Comparison of ENCODE assay signal across 20 mouse cellular contexts in the genomic region with DNA sequence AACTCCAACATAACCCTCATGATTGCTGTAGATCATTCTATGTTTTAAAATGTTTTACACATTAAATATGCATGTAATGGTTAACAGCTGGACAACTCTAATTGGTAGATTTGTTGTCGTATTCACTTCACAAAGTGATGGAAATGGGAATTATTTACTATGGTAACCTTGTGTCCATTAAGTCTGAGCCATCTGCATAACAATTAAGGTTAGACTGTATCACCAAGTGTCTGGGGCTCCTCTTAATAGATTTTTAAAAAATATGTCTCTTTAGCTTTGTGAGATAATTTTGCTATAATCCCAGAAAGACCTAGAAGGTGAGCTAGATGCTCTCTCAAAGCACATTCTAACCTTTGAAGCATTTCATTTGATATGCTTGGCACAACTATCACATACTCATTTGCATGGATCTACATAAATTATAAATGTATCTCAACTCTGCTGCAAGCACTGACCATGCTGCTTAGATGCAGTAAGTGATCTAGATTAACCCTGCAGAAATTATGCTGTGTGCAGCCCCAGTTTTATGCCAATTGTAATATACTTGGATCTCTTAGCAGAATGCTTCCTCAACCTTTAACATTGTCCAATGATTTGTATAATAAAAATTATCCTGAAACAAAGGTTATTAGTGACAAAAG.
DNase-seq lines count a peak whose midpoint lies in the region; ATAC-seq and TF ChIP-seq lines count a peak whose summit lies in the region.
"Had no signal": no experiment of that assay in that cellular context is flagged by ENCODE, and none has a peak within 500 bp of the region (broad histone marks: within the 10 kb centered on the region; RNA-seq: fewer than 3 reads in every experiment).

No protein-coding gene starts in this region.

- no peak for ATAC-seq in hindbrain, postnatal 0 days
- no peak for ATAC-seq in hindbrain, embryonic 16.5 days
- peak; percentile 83 for ATAC-seq in midbrain, embryonic 13.5 days
- 0 out of 2 replicates have a peak, but pooled peaks have one; percentile 36 for ATAC-seq in midbrain, embryonic 16.5 days
- ATAC-seq: activated CD4-positive, CD25-positive, alpha-beta regulatory T cell, adult 4 months; CD4-positive, CD25-positive, alpha-beta regulatory T cell, adult 4 months; forebrain, embryonic 13.5 days; forebrain, embryonic 16.5 days had no signal

- H3K4me3 ChIP-seq in hindbrain, postnatal 0 days (ENCODE audit: low read length) = no peak overlapping the region
- no peak overlapping the region for H3K4me3 ChIP-seq in hindbrain, embryonic 16.5 days (ENCODE audit: low read length)
- H3K4me3 ChIP-seq in midbrain, embryonic 13.5 days (replicated peaks) = no peak overlapping the region
- H3K4me3 ChIP-seq in midbrain, embryonic 16.5 days (ENCODE audit: low read depth, low read length) = no peak overlapping the region
- H3K4me3 ChIP-seq: forebrain, embryonic 10.5 days; forebrain, embryonic 13.5 days had no signal

- H3K9ac ChIP-seq in hindbrain, postnatal 0 days (replicated peaks; ENCODE audit: low read length) = no peak overlapping the region
- no peak overlapping the region for H3K9ac ChIP-seq in hindbrain, embryonic 16.5 days (ENCODE audit: low read depth, low read length)
- H3K9ac ChIP-seq in midbrain, embryonic 13.5 days (replicated peaks) = no peak overlapping the region
- no peak overlapping the region for H3K9ac ChIP-seq in midbrain, embryonic 16.5 days (ENCODE audit: low read depth, low read length)
- H3K9ac ChIP-seq: forebrain, embryonic 13.5 days had no signal

- no peak overlapping the region for H3K27ac ChIP-seq in hindbrain, postnatal 0 days
- H3K27ac ChIP-seq in hindbrain, embryonic 16.5 days (ENCODE audit: low read depth, low read length) = no peak overlapping the region
- no peak overlapping the region for H3K27ac ChIP-seq in midbrain, embryonic 13.5 days
- H3K27ac ChIP-seq in midbrain, embryonic 16.5 days (ENCODE audit: low read length) = no peak overlapping the region
- H3K27ac ChIP-seq: forebrain, embryonic 10.5 days; forebrain, embryonic 13.5 days had no signal

- no peaks in the 10 kb centered on the region for H3K36me3 ChIP-seq in hindbrain, postnatal 0 days (ENCODE audit: insufficient read depth, low read length)
- H3K36me3 ChIP-seq in hindbrain, embryonic 16.5 days (ENCODE audit: control insufficient read depth, insufficient read depth, low read length) = no peaks in the 10 kb centered on the region
- no peaks in the 10 kb centered on the region for H3K36me3 ChIP-seq in midbrain, embryonic 13.5 days
- no peaks in the 10 kb centered on the region for H3K36me3 ChIP-seq in midbrain, embryonic 16.5 days (ENCODE audit: control insufficient read depth, insufficient read depth, low read length)
- H3K36me3 ChIP-seq: forebrain, embryonic 10.5 days had no signal

- no peak overlapping the region for H3K4me2 ChIP-seq in hindbrain, postnatal 0 days (ENCODE audit: low read depth, low read length)
- no peak overlapping the region for H3K4me2 ChIP-seq in hindbrain, embryonic 16.5 days (ENCODE audit: low read length)
- no peak overlapping the region for H3K4me2 ChIP-seq in midbrain, embryonic 13.5 days (replicated peaks)
- no peak overlapping the region for H3K4me2 ChIP-seq in midbrain, embryonic 16.5 days (ENCODE audit: low read length)
- H3K4me2 ChIP-seq: forebrain, embryonic 13.5 days; heart, embryonic 11.5 days had no signal

- peak; percentile 1 for DNase-seq in hindbrain, postnatal 0 days (ENCODE audit: low spot score)
- DNase-seq in brain, embryonic 14.5 days (ENCODE audit: low read depth) = peak; percentile 20
- no peak for DNase-seq in MN1 (ENCODE audit: low spot score)
- DNase-seq: adrenal gland, adult 8-10 months; adrenal gland, postnatal 25 days; cerebellum, adult 18-20 months; cerebellum, adult 9-10 months; cerebellum, postnatal 14 days; gastrocnemius, postnatal 10 days; gastrocnemius, postnatal 36 days; heart, adult 11 months had no signal

- no peaks in the 10 kb centered on the region for H3K4me1 ChIP-seq in hindbrain, postnatal 0 days (ENCODE audit: insufficient read depth, low read length)
- no peaks in the 10 kb centered on the region for H3K4me1 ChIP-seq in hindbrain, embryonic 16.5 days (ENCODE audit: control insufficient read depth, insufficient read depth, low read depth, low read length)
- no peaks in the 10 kb centered on the region for H3K4me1 ChIP-seq in midbrain, embryonic 13.5 days (replicated peaks)
- no peaks in the 10 kb centered on the region for H3K4me1 ChIP-seq in midbrain, embryonic 16.5 days (ENCODE audit: control insufficient read depth, insufficient read depth, low read length)
- H3K4me1 ChIP-seq: forebrain, embryonic 10.5 days; forebrain, embryonic 13.5 days had no signal

- TF ChIP-seq CTCF in hindbrain, postnatal 0 days (IDR thresholded peaks at IDR 0.05; ENCODE audit: low read depth) = no peak
- no peak for TF ChIP-seq CTCF in brain, embryonic 14.5 days (IDR thresholded peaks at IDR 0.05; ENCODE audit: borderline replicate concordance, extremely low read depth, insufficient read depth, insufficient read length)

- WGBS in hindbrain, postnatal 0 days = 53% methylated on average over 1 of the region's 1 CpGs
- WGBS in hindbrain, embryonic 16.5 days = 18% methylated on average over 1 of the region's 1 CpGs
- 44% methylated on average over 1 of the region's 1 CpGs for WGBS in midbrain, embryonic 13.5 days
- 33% methylated on average over 1 of the region's 1 CpGs for WGBS in midbrain, embryonic 16.5 days

- H3K27me3 ChIP-seq in hindbrain, postnatal 0 days (ENCODE audit: insufficient read depth, low read length) = no peaks in the 10 kb centered on the region
- no peaks in the 10 kb centered on the region for H3K27me3 ChIP-seq in hindbrain, embryonic 16.5 days (replicated peaks; ENCODE audit: control insufficient read depth, insufficient read depth, low read length)
- H3K27me3 ChIP-seq in midbrain, embryonic 13.5 days = no peaks in the 10 kb centered on the region
- no peaks in the 10 kb centered on the region for H3K27me3 ChIP-seq in midbrain, embryonic 16.5 days (ENCODE audit: control insufficient read depth, insufficient read depth, low read depth, low read length)
- H3K27me3 ChIP-seq: forebrain, embryonic 13.5 days had no signal

- no peak for TF ChIP-seq POLR2A in brain, embryonic 14.5 days (IDR thresholded peaks at IDR 0.05; ENCODE audit: borderline replicate concordance, extremely low read depth, insufficient read depth, insufficient read length, poor library complexity, severe bottlenecking)

- H3K9me3 ChIP-seq in hindbrain, postnatal 0 days (ENCODE audit: low read length) = no peaks in the 10 kb centered on the region
- H3K9me3 ChIP-seq in hindbrain, embryonic 16.5 days (ENCODE audit: control insufficient read depth, low read length) = no peaks in the 10 kb centered on the region
- no peaks in the 10 kb centered on the region for H3K9me3 ChIP-seq in midbrain, embryonic 13.5 days
- H3K9me3 ChIP-seq in midbrain, embryonic 16.5 days (replicated peaks; ENCODE audit: control insufficient read depth, low read length, poor library complexity, severe bottlenecking) = no peaks in the 10 kb centered on the region
- H3K9me3 ChIP-seq: forebrain, embryonic 10.5 days; forebrain, embryonic 13.5 days had no signal

Comparison
In these comparisons a context has a peak if more than half of its experiments do, and no peak if none do; other contexts are left out.
1. ATAC-seq: peak in midbrain, embryonic 13.5 days (single experiment) and midbrain, embryonic 16.5 days (single experiment); none in hindbrain, postnatal 0 days (single experiment) and hindbrain, embryonic 16.5 days (single experiment).